Mouse (Mus musculus) ES-Bruce4 (cell line): ENCODE data around the gene Mmp14.

Experiments used
- CTCF ChIP-seq: IDR thresholded peaks from one replicate; pipeline ENCODE4 v1.8.1; 2011; ENCODE audit warnings: low read depth, low read length
- EP300 ChIP-seq: IDR thresholded peaks from 2 replicates; pipeline ENCODE4 v1.6.1; 2011; ENCODE audit warnings: low read depth, low read length; ENCODE audit not compliant: insufficient read depth
- POLR2A ChIP-seq: IDR thresholded peaks from one replicate; pipeline ENCODE4 v1.8.1; 2011; ENCODE audit warnings: low read length; ENCODE audit not compliant: insufficient read depth

- no peak for TF ChIP-seq CTCF
- no peak for TF ChIP-seq EP300
- TF ChIP-seq POLR2A = no peak
Measured at GRCm38 (mm10) chr14:54439610-54440009, 8.2 kb downstream of the Mmp14 start.
